Mouse (Mus musculus) liver (tissue): ENCODE measurements around the gene Hoxa2.

ENCODE experiments used
- DNase-seq: peaks from one replicate; pipeline ENCODE4 v3.0.0-alpha.2; 2020; ENCODE audit warnings: mixed read lengths

Hoxa2 gene

DNA sequence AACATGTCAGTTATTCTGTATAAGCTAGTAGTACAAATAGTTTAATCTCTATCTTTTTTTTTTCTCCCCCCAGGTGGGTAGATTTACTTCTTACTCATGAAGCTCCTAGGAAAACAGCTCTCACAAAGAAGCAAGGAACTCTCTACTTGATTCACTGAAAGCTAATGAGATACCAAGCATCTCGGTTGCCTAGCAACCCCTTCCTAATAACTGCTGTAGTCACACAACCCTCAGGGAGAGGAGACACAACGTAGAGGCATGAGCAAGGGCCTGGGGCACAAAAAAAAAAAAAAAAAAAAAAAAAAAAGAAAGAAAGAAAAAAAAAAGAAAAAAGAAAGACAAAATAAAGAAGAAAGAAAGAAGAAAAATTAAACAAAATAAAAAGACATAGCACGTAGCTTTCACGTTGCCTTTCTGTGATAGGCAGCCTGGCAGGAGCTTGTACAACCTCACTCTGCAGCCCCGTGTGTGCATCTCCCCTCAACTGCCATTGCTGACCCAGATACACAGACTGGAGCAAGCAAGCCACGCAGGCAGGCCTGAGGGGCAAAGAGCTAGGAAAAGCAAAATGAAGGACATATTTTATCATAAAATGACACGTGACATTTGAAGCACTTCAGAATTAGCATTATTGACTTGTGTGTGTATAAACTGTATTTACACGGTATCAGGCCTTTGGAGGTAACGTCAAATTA lies 26.6 kb downstream of the Hoxa2 start:
- DNase-seq: no peak

DNA sequence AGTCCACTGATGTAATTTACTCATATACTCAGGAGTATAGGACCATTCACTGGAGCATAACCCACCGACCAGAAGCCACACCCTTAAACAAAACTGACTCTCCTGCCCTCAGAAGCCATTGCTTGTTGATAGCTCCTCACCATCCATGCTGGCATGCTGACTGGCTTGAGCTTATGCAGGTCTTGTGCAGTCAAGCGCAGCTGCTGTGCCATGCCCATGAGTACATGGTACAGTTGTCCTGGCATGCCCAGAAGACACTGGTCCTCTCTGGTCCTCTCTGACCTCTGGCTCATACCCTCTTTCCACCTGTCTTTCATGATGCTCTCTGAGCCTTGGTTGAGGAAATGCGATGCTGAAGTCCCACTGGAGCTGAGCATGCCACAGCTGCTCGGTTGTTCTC lies 41.0 kb downstream of the Hoxa2 start:
- no peak for DNase-seq

DNA sequence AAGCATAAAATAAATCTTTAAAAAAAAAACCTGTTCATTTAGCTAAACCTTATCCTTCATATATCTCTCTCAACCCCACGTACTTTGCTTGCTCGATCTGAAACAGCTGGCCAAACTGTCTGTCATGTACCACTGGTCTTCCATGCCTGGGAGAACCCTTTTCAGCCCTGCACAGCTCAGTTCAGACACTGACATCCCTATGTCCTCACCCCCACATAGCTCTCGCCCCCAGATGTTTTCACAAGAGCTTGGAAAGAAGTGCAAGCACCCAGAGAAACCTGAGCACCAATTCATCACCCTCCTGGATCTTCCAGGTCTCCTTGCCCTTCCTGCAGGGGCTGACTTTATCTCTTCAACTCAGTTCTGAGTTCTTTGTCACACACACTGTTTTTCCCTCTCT lies 43.5 kb downstream of the Hoxa2 start:
- DNase-seq: no peak

DNA sequence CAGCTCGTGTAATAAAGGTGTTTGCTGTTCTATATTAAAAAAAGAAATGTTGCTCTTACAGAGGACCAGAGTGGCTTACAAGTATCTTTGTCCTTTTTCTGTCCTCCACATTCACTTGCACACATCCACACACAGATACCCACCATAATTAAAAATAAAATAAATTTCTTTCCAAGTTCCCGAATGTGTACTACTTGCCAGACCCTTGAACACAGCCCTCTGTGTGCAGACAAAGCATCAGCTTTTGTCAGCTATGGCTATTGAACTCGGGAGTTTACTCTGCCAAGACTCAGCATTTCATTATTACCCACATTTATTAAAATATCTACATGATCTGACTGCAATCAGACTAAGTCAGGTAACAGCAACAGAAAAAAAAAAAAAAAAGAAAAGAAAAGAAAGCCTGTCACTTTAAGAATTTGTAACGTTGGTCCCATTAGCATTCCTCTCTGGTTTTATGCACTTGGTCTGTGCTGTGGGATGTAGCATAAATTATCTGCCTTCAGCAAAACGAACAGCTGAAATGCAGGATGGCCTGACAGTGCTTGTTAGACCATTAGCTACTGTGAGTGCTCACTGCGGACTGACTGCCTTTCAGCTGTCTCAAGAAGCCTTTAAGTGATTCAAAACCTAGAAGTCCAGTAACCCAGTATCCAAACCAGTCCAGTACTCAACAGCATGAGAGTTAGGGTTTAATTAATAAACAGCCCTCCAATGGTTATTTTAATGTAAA lies 45.6 kb downstream of the Hoxa2 start:
- no peak for DNase-seq

DNA sequence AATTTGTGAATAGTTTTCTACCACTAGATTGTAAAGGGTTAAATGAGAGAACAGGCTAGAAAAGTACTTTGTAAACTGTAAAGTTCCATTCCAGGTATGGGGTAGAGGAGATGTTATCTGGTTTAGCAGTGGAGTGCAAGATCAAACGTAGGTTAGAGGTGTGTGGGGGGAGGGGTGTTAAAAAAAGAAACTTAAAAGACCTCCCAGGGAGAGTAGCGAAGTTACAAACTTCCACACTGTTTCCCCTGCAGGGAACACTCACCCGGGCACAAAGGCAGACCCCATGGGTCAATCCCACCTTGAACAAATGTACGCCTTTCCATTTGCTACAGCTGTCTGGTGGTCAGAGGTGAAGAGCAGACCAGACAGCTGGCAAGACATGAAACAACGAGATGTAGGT lies 48.7 kb downstream of the Hoxa2 start:
- no peak for DNase-seq
